Mouse (Mus musculus): ENCODE data around the gene C130079G13Rik. TPM values are rescaled to one million over a fixed set of nuclear protein-coding genes. Genes with fewer than 3 reads are reported as not detected.

The C130079G13Rik gene
- polyA plus RNA-seq (2014; fragmentation: Illumina TruSeq; extraction: RNeasy Lipid Tissue Mini Kit (QIAGEN cat#74804); ENCODE audit: low read depth, low replicate concordance), result not detected

GRCm38 (mm10) chr3:59924914-59925313 lies at the start of gene C130079G13Rik:
C130079G13Rik (plus strand) TSS chr3:59925214.

Other genes starting within 250 kb of the C130079G13Rik start
- gene Gm5538, start 195.4 kb upstream of the C130079G13Rik start, polyA plus RNA-seq (2014; fragmentation: Illumina TruSeq; extraction: RNeasy Lipid Tissue Mini Kit (QIAGEN cat#74804); ENCODE audit: low read depth, low replicate concordance), result not detected
- gene Gm8298, start 64.2 kb upstream of the C130079G13Rik start, polyA plus RNA-seq (2014; fragmentation: Illumina TruSeq; extraction: RNeasy Lipid Tissue Mini Kit (QIAGEN cat#74804); ENCODE audit: low read depth, low replicate concordance), result not detected
- not detected for gene Aadacl2, start 81.5 kb downstream of the C130079G13Rik start, polyA plus RNA-seq (2014; fragmentation: Illumina TruSeq; extraction: RNeasy Lipid Tissue Mini Kit (QIAGEN cat#74804); ENCODE audit: low read depth, low replicate concordance)
- gene Aadac, start 100.5 kb downstream of the C130079G13Rik start, polyA plus RNA-seq (2014; fragmentation: Illumina TruSeq; extraction: RNeasy Lipid Tissue Mini Kit (QIAGEN cat#74804); ENCODE audit: low read depth, low replicate concordance), result 1,517 TPM
- 129 TPM for gene Sucnr1, start 156.7 kb downstream of the C130079G13Rik start, polyA plus RNA-seq (2014; fragmentation: Illumina TruSeq; extraction: RNeasy Lipid Tissue Mini Kit (QIAGEN cat#74804); ENCODE audit: low read depth, low replicate concordance)

Data from liver, adult 10 weeks (tissue).